Mouse (Mus musculus) thymus, adult 2 months (tissue): Measurements from ENCODE around the gene Rcor1.

Source experiments
- CTCF ChIP-seq: fragments of 200-500 bp; IDR thresholded peaks from 2 replicates; pipeline ENCODE4 v1.5.1; 2012; ENCODE audit warnings: mild to moderate bottlenecking, control low read depth, low read length, moderate library complexity, borderline replicate concordance; ENCODE audit not compliant: control insufficient read depth, poor library complexity, insufficient read depth; ENCODE audit errors: extremely low read depth
- POLR2A ChIP-seq: fragments of 200-500 bp; IDR thresholded peaks from 2 replicates; pipeline ENCODE4 v1.6.1; 2012; ENCODE audit warnings: mild to moderate bottlenecking, low read length, control low read depth, moderate library complexity; ENCODE audit not compliant: control insufficient read depth, poor library complexity, insufficient read depth; ENCODE audit errors: extremely low read depth

GRCm38 (mm10) chr12:111137079-111137478 is 97.9 kb downstream of the Rcor1 start:
- TF ChIP-seq POLR2A (no peak), CTCF (no peak)
